Mouse (Mus musculus) spleen, postnatal 4 days (tissue): ENCODE data around the gene Mief1.

Experiments used
- DNase-seq, 2 experiments: peaks; one replicate each; pipeline ENCODE4 v3.0.0; 2022; ENCODE audit warnings: low spot score in 2 of 2

Mief1 gene

DNA sequence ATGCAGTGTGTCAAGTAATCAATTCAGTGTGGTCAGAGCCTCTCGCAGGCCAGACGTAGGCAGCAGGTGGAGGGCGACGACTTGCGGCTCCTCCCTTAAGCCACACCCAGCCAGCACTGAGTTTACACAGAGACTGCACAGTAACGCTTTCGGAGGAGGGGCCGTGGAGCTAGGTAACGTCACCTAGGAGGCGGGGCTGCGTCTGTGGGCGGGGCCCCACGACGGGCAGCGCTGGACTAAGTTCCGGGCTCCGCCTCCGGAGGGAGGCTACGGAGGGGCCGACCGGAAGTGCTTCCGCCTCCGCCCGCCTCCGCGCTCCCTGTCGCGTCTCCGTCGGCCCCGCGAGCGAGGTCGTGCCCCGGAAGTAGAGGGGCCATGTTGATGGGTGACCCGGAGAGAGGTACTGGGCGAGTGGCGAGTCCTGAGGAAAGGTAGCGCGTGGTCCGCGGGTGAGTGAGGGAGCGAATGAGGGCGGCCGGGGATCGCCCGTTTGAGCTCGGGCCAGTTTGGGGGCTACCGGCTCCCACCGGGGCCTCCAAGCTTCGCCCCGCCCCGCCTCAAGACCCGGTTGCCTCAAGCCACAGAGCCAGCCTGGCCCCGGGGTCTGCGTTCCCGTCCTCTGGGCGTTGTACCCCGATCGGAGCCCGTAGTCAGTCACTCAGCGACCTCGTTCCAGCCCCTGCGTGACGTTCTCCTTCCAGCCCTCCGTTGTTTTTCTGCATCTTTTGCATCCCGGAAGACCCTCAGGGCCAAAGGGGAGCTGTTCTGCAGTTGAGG lies at the start of gene Mief1:
TSS of gene Mief1 (plus strand) at position 286 of the 777 bp plus-strand sequence.
- DNase-seq: peak; percentile 99

DNA sequence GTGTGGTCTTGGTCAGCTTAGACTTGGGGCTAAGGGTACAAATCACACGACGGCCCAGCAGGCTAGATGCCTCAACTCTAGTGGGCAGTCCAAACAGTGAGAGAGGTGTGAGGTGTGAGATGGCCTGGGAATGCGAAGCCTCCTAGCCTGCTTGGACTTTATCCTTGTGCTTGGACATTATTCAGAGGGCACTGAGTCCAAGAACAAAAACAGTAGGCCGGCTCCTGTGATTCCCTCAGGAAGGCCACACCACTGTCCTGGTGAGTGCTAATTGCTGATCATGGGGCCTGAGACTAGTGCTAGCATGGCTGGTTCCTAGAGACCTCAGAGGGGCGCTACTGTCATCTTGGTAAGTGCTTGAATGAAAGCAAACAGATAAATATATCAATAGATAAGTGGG lies 44.9 kb upstream of the Mief1 start:
- DNase-seq: no peak

GRCm38 (mm10) chr15:80190075-80190474 lies 43.7 kb upstream of the Mief1 start:
- DNase-seq: no peak

DNA sequence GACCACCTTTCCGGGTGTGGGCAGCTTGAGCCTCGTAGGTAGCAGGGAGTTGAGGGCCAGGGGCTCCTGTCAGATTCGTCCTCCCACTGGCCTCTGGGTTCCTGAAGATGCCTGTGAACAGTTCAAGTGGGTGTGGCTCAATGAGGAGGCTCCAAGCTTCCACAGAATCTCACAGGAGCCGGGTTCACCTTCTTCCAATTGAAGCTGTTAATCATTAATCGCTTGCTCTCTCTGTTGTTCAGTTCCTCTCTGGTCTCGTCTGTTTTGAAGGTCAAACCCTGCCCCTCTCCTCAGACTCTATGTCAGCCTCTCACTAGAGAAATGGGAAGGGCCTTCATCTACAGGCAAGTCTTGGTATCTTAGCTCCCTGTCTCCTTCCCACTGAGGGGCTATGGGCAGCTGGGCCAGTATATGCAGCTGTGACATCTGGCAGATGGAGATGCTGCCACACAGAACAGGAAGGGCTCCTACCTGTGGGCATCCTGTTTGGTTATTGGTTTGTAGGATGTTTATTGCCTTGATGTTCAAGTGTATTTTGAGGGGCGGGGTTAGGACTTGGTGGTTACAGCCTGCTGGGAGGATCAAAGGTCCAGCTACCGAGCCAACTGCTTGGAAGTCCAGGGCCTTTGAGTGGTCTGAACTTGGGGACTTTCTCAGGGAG lies 42.1 kb upstream of the Mief1 start:
- DNase-seq: no peak

DNA sequence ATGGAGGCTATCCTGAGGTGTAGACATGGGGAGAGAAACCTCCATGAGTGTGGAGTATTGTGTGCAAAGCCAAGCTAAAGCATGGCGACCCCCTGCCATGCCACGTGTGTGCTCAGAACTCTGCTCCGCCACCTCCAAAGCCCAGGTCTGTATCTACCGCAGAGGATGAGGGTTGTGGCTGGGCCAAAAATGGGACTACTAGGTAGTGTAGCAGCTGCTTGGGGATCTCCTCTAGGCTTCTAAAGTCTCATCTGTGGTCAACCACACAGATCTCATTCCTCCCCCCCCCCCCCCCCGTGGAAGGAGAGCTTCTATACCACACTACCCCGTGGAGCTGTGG lies 41.6 kb upstream of the Mief1 start:
- DNase-seq: no peak

GRCm38 (mm10) chr15:80192847-80193246 lies 41.0 kb upstream of the Mief1 start:
- DNase-seq: no peak

DNA sequence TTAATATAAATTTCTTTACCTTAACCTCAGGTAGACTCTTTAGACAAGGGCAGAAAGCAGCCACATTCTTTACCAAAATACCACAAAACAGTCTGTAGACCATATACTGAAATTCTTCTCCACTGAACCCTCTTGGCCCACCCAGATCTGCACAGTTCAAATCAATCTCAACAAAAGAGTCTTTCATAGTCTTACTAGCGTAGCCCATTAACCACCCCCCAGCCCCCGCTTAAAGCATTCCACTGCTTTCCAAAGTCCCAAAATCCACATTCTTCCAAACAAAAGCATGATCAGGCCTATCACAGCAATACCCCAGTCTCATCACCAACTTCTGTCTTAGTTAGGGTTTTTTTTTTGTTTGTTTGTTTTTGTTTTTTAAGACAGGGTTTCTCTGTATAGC lies 34.3 kb upstream of the Mief1 start:
- no peak for DNase-seq

DNA sequence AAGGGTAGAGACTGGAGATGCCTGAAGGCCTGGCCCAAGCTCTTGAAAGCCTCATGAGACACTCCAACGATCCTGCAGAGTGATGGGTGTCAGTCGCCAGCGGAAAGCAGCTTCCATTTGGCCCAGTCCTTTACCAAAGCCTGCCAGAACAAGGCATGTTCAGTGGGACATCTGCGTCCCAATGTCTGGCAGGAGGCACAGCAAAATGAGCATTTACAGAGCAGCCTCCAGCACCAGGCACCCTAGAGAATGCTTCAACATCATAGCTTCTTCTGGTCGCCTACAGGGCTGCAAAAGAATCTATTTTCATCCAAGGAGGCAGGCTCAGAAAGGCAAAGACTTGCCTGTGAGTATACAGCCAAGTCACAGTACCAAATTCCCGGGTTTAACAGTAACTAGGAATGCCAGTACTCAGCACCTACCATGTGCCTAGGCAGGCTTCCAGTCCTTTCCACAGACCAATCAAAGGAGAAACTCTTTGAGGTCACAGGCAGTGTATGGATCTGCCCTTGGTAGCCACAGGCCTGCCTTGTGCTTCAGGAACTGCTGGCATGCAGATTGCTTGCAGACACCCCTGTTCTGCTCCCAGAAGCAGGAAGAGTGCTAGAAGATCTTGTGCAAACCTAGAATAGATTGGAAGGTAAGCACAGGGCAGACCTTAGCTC lies 31.6 kb upstream of the Mief1 start:
- DNase-seq: no peak

DNA sequence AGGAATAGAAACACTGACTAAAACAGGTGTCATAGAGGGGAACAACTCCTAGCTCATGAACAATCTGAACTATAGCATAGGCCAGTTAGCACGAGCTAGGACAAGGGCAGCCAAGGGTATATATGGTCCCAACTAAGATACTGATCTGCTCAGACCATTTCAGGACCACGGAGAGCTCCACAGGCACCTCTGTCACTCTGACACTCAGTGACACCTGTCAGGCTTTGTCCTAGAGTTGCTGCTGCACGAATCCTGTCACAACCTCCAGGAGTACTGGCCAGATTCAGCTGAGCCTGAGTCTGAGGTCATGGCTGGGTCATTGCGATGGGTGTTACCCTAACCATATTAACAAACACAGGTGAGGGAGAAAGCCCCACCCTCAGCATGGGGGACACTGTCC lies 30.4 kb upstream of the Mief1 start:
- peak in 1 of 2 experiments; percentile 77 for DNase-seq

- no peak for DNase-seq
These were observed 27.7 kb upstream of the Mief1 start for GRCm38 (mm10) chr15:80206057-80206565.

- DNase-seq: no peak
These were observed 25.4 kb upstream of the Mief1 start for GRCm38 (mm10) chr15:80208446-80208845.

- no peak for DNase-seq
These were observed 20.1 kb upstream of the Mief1 start for GRCm38 (mm10) chr15:80213688-80214087.

DNA sequence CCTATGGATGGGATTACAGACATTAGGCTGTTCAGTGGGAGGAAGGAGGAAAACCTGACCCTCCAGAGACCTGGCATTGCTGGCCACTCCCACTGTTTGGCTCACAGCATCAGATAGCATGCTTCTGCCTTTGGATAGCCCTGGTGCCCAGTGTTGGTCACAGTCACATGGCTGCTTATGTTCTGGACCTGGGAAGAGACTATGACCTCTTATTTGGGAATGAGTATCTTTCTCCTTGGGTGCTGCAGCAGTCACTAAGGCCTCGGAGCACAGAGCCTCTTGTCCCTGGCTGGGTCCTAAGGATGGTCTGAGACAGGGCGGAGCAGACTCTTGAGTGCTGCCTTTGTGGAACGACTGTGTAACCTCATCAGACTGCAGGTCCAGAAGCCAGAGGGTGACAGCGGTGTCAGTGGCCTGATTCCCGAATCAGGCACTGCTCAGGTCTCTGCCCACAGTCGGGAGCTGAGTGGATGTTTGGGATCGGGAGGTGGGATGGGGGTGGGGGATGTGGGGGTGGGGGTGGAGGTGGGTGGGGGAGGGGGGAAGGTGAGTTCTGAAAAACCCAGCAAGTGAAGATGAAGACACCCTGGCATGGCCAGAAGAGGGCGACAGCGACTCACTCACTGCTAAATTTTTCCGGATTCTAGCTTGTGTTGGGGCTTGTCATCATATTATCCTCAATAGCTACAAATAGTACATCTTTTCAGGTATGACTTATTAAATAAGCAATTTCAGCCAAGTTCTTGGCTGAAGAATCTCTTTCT lies 17.9 kb upstream of the Mief1 start:
- DNase-seq: no peak

GRCm38 (mm10) chr15:80216480-80216820 lies 17.4 kb upstream of the Mief1 start:
- DNase-seq: no peak

DNA sequence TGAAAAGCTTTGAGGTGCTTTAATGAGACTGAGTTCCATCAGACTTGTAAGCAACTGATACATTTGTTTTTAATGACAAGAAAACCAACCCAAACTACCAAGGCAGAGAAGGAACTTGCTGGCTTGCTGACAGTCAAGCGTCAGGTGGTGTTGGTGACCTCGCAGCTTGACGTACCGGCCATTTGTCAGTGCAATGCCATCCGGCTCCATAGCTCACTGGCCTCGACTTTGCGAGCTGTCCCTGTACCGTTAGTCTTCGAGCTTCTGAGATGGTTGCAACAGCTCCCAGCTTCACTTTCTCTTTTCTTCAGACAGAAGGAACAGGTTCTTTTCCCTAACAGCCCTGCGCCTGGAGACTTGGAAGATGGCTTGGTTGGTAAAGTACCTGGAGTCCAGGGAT lies 16.3 kb upstream of the Mief1 start:
- no peak for DNase-seq

GRCm38 (mm10) chr15:80219211-80219610 lies 14.6 kb upstream of the Mief1 start:
- DNase-seq: peak in 1 of 2 experiments; percentile 18

DNA sequence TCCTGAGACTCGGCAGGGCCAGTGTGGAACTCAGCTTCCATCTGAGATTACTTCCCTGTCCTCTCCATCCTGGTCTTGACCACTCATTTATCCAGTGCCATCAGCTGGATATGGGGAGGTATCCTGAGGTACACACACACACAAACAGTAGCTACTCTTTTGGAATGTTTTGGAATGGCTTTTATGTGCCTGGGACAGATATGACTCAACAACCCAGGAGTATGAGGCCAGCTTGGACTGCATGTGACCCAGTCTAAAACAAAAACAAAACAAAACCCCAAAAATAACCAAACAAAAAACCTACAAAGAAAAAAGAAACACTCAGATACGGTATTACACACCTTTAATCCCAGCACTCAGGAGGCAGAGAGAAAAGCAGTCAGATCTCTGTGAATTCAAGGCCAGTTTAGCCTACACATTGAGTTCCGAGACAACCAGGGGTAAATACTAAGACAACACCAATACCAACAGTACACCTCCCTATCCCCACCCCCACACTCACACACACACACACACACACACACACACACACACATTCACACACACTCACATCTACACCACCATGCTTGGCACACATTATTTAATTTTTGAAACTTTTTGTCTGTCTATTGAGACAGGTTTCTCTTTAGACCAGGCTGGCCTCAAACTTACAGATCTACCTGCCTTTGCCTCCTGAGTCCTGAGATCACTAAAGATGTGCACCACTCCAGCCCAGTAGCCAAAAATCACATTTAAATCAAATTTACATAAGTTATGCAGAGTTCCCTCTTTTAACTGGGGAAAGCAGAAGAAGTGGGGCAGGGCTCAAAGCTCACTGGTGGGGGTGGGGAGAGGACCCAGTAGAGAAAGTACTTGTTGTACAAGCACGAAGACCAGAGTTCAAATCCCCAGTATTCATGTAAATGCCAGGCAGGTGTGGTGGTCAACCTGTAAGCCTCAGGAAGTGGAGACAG lies 13.8 kb upstream of the Mief1 start:
- no peak for DNase-seq

- no peak for DNase-seq
These were observed 12.8 kb upstream of the Mief1 start for GRCm38 (mm10) chr15:80221031-80221430.

DNA sequence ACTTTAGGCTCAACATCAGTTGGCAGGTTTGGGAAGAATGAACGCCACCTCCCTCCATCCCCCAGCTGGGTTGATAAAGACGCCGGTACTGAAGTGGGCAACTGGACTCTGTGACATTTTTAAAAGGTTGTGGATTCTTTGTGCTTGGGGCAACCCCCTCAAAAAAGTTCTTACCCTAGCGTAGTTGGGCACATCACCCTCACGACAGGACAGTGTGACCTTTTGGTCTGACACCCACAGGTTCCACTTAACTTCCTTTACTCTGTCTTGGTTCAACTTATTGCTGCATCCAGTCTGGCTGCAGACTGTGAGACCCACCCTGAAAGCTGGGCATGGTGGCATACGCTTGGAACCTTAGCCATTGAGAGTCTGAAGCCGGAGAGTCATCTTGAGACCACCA lies 10.1 kb upstream of the Mief1 start:
- no peak for DNase-seq

DNA sequence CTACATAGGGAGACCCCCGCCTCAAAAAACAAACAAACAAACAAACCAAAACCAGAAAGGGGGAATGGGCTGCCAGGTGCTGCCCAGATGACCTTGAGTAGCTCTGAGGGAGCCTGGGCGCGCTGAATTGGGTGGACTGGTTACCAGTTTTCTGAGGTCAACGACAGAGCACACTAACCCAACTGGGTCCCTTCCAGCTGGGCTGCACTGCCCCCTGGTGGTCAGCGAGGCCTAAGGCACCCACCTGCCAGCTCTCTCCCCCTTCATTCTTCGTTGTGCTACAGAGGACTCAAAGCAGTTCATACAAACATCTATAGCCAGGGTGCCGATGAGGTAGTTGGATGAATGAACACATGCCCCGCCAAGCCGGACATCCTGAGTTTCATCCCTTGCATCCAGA lies 8.6 kb upstream of the Mief1 start:
- DNase-seq: peak; percentile 84 to 96

- DNase-seq: peak; percentile 75 to 89
These were observed 8.0 kb upstream of the Mief1 start for GRCm38 (mm10) chr15:80225796-80226195.
